Mouse (Mus musculus): ENCODE data around the gene H3f3a.

The H3f3a gene

DNA sequence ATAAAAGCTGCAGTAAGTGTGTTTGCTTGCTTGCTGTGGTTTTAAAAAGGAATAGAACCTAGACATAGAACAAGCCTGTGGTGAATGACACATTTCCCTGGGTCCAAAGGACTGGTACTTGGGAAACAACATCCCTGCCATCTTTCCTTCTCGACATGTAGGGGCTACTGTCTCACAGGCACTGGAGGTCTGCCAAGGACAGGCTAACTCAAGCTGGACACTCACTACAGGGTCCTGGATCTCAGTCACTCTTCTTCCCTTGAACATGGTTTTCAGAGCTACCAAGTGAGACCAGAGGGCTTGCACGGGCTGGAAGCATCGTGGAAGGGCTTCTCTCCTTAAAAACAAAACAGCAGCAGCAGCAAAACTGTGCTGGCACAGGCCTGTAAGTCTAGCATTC lies 10.0 kb upstream of the H3f3a start:
- no peak for DNase-seq (ENCODE audit: low read depth in 1 of 2, low spot score in 2 of 2)

DNA sequence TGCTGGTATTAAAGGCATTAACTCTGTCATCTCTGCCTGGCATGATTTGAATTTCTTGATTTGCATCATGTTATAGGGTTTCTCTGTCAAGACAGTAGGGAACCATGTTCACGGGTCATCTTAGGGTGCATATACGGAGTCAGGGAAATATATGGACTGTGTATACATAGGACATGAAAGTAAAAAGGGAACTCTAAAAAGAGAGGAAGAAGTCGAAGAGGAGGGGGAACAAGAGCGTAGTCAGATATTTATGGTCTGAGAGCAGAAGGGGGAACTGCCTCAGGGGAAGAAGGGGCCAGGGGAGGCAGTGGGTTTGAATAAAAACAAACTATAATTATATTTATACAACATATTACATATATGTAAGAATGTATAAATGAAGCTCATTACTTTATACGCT lies 8.5 kb upstream of the H3f3a start:
- no peak for DNase-seq (ENCODE audit: low read depth in 1 of 2, low spot score in 2 of 2)

DNA sequence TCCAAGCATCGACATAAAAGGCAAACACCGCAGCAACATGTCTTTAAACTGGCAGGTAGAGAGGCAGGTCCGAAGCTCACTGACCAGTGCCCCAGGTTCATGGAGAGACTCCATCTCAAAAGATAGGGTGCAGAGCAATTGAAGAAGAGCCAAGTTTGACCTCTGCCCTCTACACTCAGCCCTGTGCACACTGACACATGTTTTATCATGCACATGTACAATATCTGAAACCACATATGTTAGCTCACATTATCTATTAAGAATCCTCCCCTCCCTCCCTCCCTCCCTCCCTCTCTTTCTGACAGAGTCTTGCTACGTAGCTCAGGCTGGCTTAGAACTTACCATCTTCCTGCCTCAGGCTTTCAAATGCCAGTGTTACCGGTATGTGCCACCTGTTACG lies 7.4 kb upstream of the H3f3a start:
- DNase-seq (ENCODE audit: low read depth in 1 of 2, low spot score in 2 of 2), result no peak

DNA sequence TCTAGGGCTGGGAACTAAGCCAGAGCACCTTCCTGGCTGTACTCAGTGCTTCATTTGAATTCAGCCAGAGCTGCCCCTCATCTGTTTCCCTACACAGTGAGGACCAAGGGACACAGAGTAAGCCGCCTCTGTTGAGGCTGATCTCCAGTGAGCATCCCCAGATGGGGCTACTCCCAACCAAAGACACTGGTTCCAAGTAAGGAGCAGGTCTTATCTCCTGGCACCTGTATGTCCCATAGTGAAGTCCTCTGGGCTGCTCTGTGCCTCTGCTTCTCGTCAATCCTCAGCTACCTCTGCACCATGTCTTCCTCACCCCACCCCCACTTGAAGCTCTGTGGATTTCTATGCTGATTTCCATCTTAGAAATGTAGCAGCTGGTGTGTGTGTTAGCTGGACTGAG lies 4.3 kb upstream of the H3f3a start:
- DNase-seq (ENCODE audit: low read depth in 1 of 2, low spot score in 2 of 2), result no peak

DNA sequence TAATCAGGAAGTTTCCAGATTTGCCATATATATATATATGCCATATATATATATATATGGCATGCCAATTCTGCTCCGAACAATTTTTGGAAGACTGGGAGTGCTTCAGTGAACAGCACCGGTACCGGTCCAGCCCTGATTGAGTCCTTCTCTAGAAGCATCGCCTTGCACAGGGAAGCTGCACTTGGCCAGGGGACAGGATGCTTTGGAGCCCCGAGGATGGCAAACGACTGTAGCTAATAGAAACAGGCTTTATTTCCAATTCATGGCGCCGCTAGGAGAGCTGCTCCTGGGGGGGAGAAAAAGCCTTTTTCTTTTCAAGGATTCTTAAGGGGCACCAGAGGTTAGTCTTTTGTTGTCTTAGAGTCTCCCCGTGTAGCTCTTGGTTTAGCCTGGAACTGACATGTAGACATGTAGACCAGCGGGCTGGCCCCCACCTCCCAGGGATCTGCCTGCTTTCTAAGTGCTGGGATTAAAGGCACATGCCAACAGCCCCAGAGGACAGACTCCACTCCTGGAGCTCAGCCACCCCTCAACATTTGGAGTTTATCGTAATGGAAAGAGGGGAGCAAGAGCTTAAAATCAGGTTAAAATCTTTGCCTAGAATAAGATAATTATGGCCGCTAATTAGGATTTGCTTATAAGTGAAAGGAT lies 1.8 kb upstream of the H3f3a start:
- DNase-seq (ENCODE audit: low read depth in 1 of 2, low spot score in 2 of 2), result no peak

DNA sequence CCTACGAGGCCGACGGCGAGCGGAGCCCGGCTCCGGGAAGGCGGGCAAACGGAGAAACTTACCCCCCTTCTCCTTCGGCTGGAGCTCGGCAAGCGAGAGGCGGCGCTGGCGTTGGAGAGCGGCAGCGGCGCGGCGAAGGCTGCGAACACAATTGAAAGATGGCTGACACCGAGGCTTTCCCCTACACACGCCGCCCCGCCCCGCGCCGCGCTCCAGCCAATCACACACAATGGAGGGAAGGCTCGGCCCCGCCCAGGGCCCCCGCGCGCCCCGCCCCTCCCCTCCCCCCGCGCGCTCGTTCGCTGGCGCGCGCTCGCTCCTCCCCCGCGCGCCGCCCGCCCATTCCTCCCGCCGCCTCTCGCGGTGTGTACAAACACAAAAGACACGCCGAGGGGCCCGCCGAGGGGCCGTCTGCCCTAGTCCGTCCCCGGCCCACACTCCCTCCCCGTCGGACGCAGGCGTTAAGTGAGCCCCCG lies 296 bp downstream of the H3f3a start:
- peak; percentile 73 to 86 for DNase-seq (ENCODE audit: low read depth in 1 of 2, low spot score in 2 of 2)

DNA sequence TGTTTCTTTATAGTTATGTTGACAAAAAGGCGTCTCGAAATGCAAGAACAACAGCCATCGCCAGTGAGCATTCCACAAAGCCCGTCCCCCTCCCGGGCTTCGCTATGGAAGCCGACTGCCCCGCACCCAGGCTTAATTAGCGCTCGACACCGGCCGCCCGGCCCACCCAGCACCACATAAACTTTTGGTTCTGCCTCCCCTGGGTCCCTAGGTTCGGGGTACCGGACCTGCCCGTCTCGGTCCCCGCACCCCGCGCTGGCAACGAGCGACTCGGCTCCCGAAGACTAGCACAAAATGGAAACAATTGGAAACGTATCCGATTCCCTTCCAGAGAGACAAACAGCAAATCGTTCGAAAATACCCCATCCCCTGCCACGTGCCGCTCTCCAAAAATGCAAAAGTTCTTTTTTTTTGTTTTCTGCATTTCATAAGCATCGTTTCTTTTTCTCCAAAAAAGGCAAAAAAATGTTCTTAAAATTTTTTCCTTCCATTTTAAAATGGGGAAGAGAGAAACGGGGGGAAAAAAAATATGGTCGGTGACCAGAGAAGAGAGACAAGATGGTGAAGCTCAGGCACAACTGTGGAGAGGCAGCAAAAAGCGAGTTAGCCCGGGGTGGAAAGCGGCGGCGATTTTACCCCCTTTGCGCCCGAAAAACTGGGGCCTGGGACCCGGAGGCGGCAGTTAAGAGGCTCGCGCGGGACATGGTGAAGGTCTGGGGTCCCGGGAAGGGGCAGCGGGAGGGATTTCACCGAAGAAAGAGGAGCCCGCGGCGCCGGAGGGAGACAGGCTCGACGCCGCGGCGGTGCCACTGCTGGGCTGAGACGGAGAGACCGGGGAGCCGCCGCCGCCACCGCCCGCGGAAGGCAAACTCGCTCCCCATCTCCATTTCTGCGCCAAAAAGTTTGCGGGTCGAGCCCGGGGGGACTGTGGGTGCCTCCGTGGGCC lies 1.0 kb downstream of the H3f3a start:
- DNase-seq (ENCODE audit: low read depth in 1 of 2, low spot score in 2 of 2), result peak in 1 of 2 experiments; percentile 16

DNA sequence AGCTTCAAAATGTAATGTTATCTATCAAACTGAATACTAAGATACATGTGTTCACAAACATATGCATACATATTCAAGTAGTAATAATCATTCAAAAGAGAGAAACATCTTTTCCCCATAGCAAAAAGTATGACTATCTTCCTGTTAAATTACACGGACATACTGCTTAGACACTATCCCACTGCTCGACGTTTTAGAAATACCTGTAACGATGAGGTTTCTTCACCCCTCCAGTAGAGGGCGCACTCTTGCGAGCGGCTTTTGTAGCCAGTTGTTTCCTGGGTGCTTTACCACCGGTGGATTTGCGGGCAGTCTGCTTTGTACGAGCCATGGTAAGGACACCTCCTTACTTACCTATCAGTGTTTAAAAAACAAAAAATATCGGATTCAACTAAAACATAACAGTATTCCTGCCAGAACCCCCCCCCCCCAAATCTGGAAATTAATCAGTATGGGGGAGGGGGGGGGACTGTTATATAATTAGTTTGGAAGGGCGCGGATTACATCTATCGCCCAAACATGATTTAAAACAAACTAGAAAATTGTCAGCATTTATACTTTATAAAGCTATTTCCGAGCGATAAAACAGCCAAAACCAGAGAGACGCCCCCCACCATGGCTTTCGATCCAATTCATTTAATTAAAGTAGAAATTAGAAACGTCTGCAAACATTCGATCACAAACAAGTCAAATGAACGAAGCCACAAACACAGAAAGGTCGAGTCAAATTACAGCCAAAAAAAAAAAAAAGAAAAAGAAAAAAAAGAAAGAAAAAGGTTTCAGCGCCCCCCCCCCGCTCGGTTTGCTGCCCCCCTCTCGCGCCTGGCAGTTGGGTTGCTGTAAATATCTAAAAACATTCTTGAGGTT lies 1.9 kb downstream of the H3f3a start:
- no peak for DNase-seq (ENCODE audit: low read depth in 1 of 2, low spot score in 2 of 2)

DNA sequence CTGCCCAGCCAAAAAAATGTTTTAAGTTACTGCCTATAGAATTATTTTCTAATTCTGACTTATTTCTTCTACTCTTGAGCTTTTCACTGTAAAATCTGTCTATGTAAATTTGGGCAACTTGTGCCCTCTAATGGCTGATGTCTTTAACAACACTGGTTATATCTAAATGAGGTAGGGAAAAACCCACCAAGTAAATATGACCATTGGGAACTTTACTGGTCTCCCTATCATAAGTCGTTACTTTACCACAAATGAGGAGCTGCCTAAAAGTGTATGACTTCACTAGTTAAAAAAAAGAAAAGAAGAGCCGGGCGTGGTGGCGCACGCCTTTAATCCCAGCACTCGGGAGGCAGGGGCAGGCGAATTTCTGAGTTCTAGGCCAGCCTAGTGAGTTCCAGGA lies 2.8 kb downstream of the H3f3a start:
- DNase-seq (ENCODE audit: low read depth in 1 of 2, low spot score in 2 of 2), result no peak

DNA sequence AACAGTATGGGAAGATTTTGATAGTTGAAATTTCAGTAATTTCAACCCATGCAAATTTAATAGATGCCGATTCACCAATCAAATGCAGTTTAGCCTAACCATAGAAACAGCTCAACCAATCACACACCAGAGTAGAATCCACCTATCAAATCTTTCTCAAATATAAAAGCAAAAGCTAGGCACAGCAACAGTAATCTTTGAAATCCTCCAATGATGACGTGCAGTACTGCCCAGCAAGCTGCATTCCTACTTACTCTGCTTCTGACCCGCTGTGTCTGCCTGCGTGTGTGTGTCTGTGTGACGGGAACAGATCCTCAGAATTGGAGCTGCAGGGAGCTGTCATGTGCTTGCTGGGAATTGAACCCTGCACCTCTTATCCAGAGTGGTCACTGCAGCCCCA lies 4.9 kb downstream of the H3f3a start:
- DNase-seq (ENCODE audit: low read depth in 1 of 2, low spot score in 2 of 2), result no peak

DNA sequence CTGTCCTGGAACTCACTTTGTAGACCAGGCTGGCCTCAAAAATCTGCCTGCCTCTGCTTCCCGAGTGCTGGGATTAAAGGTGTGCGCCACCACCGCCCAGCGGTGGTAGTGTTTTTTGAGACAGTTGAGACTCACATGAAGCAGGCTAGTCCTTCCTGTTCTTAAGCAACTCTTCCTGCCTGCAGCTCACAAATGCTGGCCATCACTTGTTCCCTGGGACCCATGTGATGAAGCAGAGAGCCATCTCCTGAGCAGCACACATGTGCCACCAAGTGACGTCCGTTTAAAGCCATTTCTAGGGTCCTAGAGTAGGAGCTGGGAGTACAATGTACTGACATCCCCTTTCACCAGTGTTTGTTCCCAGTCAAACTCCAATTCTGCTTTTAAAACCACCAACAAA lies 9.9 kb downstream of the H3f3a start:
- no peak for DNase-seq (ENCODE audit: low read depth in 1 of 2, low spot score in 2 of 2)

DNA sequence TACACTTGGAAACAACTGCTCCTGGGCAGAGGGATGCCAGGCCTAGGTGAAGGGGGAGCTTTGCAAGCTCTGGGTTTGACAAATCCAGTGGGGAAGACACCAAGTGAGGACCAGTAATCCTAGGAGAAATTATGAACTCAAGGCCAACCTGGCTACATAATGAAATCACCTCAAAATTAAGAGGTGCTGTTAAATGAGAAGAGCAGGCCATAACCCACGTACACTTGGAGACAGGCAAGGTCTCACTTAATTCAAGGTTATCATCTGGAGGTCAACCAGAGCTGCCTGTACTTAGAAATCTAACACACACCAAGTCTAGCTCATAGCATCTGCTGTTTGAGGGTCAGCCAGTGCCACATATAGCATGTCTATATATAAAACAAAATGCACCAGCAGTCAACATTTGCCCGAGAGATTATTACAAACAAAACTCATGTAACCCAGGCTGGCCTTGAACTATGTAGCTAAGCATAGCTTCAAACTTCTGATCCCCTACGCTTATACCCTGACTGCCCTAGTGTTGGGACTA lies 12.2 kb downstream of the H3f3a start:
- no peak for DNase-seq (ENCODE audit: low read depth in 1 of 2, low spot score in 2 of 2)

DNA sequence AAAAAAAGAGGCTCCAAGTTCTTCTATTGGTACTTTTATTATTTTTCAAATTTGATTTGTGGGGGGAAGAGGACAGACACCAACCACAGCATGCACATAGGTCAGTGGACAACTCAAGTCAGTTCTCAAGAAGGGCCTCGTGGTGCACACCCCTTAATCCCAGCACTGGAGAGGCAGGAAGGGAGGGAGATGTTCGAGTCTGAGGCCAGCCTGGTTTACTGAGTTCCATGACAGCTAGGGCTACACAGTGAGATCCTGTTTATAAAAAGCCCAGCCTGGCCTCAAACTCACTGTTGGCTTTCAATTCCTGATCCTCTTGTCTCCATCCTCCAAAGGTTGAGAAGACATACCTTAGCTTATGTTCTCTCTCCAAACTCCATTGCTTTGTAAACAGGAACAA lies 12.9 kb downstream of the H3f3a start:
- DNase-seq (ENCODE audit: low read depth in 1 of 2, low spot score in 2 of 2), result no peak

DNA sequence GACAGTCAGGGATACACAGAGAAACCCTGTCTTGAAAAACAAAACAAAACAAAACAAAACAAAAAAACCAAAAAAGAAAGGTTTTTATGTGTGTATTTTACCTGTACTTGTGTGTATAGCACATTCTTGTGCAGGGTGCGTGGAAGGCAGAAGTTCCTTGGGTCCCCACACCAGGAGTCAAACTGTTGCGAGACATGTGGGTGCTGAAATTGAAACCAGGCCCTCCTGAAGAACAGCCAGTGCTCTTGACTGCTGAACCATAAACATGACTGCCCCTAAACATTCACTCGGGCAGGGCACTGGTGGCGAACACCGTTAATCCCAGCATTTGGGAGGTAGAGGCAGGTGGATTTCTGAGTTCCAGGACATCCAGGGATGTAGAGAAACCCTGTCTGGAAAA lies 13.7 kb downstream of the H3f3a start:
- no peak for DNase-seq (ENCODE audit: low read depth in 1 of 2, low spot score in 2 of 2)

DNA sequence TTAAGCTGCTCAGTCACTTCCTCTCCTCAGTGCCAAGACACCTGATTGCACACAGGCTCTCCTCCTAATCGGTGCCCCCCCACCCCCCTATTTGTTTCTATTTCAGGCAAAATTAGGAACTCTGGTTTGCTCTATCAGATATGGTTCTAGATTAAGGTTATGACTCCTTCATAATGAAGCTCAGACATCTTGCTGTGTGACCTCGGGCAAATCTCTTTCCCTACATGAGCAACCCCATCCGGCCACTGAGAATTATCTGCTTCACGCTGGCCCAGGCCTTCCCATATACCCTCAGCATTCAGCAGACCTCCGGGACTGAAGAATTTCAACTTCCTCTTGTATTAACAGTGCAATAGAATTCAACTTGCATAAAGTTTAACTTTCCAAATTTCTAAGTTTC lies 14.5 kb downstream of the H3f3a start:
- no peak for DNase-seq (ENCODE audit: low read depth in 1 of 2, low spot score in 2 of 2)

DNA sequence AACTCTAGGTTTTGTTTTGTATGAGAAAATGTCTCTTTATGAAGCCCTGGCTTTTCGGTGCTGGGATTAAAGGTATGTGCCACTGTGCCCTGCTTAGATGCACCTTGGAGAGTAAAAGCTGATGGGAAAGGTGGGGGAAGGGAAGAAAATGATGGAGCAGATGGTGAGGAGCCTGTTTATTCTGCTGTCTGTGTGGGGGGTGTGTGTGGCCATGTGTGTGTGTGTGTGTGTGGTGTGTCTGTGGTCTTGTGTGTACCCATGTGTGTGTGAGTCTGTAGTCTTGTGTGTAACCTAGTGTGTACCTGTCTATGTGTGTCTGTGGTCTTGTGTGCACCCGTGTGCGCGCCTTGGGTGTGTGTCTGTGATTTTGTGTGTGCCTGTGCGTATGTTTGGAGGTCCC lies 15.1 kb downstream of the H3f3a start:
- no peak for DNase-seq (ENCODE audit: low read depth in 1 of 2, low spot score in 2 of 2)

DNA sequence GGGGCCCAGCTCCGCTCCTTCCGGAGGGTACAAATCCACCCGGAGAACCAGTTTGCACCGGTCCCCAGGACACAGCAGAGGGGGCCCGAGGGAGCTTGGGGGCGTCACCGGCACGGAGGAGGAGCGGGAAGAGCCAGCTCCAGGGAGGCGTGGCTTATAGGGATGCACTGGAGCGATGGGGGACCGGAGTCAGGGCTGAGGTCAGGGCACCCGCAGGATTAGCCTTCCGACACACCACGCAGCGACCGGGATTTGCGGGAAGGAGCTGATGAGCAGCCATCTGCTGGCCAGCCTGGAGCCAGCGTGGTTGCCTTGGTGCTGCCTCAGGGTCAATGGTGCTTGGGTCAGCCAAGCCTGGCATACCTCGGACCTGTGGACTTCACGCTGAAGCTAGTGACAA lies 19.6 kb downstream of the H3f3a start:
- no peak for DNase-seq (ENCODE audit: low read depth in 1 of 2, low spot score in 2 of 2)

DNA sequence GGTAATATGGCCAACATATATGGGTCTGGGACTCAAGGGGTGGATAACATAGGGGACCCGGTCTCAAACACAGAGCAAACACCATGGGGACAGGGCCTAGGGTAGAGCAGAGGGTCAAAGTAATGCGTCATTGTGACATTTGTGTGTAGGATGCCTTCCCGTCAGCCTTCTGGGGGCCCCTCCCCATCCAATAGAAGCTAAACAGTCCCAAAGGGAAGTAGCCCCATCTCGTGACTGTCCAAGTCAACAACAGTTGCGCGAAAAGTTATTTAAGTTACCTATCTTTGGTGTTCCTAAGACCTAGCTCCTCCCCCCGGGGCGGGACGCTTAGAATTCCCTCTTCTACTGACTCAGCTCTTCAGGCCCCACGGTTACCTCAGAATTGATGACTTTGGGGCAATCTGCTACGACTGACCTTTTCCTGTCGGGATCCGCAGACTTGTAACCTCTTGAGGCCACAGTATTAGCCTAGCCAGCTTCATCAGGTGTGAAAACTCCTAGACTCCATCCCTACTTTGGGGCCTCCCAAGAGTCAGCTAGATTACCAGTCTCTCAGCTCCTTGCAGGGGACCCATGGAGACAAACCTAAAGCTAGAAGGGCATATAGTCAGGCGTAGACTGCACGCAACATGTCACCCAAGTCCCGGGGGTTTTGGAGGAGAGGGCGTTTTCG lies 20.2 kb downstream of the H3f3a start:
- peak in 1 of 2 experiments; percentile 50 for DNase-seq (ENCODE audit: low read depth in 1 of 2, low spot score in 2 of 2)

DNA sequence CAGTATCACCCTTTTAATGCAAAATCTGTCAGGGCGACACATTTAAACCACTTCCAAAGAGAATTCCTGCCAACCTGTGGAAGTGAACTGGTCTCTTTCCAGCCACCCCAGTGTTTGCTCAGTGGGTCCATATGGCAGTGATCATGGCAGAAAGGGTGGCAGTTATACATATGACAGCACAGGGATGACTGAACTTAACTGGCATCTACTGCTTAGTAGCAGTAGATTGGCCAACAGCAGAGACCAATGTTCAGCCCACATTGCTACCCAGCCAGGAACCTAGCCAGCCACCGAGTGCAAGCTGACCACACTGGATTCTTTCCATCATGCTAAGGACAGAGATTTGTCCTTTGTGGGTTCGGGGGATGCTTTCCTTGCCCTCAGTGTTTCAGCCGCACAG lies 20.9 kb downstream of the H3f3a start:
- no peak for DNase-seq (ENCODE audit: low read depth in 1 of 2, low spot score in 2 of 2)

DNA sequence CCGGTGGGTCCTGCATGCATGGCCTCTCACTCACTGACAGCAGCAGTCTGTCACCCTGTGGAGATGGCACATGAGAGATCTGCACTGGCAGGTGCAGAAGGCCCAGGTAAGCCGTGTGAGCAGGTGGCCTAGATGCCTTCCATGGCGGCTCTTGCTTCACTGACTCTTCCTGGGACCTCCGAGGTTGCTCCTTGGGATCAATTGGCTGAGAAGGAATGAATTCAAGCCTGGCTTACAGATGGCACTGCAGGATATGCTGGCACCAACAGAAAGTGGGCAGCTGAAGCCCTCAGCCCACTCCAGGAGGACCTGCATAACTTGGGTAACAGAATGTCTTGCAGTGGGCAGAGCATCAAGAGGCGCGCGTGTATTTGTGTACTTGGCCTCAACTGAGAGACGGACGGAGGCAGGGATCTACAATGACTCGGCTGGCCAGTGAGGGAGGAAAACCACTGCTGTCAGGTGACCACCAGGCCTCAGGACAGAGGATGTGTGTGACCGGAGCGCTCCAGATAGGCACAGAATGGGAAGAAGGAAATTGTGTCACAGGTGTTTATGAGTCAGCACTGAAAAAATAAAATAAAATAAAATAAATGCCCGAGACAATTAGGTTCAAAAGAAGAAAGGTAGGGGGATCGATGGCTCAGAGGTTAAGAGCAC lies 21.8 kb downstream of the H3f3a start:
- DNase-seq (ENCODE audit: low read depth in 1 of 2, low spot score in 2 of 2), result no peak

Data from monocyte, adult 2 months (primary cell).